Mouse (Mus musculus) mature B cell (primary cell): ENCODE results near the gene Sipa1l1.
"Not testable (repeated sequence)": the region's sequence is repeated elsewhere in the genome, so short reads cannot be mapped to it uniquely, and the experiment has no call there.

ENCODE experiments used
- in situ Hi-C: fragments of 300-500 bp; cut with MboI; formaldehyde crosslinking; loops from 2 replicates; pipeline ENCODE4 v1.14.3; 2019

The Sipa1l1 gene

GRCm38 (mm10) chr12:82175709-82176108 lies 6.6 kb downstream of the Sipa1l1 start:
- in situ Hi-C loops, result no loop called here

GRCm38 (mm10) chr12:82178636-82179035 lies 9.5 kb downstream of the Sipa1l1 start:
- in situ Hi-C loops, result no loop called here

GRCm38 (mm10) chr12:82179626-82180025 lies 10.5 kb downstream of the Sipa1l1 start:
- in situ Hi-C loops, result no loop called here

DNA sequence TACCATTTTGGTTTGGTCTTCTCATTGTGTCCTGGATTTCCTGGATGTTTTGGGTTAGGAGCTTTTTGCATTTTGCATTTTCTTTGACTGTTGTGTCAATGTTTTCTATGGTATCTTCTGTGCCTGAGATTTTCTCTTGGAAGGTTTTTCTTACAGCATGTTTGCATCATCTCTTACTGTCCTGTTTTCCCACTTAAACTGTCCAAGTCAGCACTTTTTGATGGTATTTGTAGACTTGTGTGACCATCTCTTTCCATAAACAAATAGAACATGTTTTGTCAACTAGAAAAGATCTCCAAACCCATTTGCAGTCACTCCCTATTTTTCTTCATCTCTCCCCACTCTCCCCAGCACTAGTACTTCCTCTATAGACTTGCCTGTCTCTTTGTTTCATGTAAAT lies 17.0 kb downstream of the Sipa1l1 start:
- in situ Hi-C loops, result not testable (repeated sequence)

GRCm38 (mm10) chr12:82186740-82187139 lies 17.6 kb downstream of the Sipa1l1 start:
- in situ Hi-C loops, result no loop called here

GRCm38 (mm10) chr12:82187178-82187839 lies 18.2 kb downstream of the Sipa1l1 start:
- in situ Hi-C loops, result no loop called here

GRCm38 (mm10) chr12:82188321-82189075 lies 19.4 kb downstream of the Sipa1l1 start:
- in situ Hi-C loops, result no loop called here

DNA sequence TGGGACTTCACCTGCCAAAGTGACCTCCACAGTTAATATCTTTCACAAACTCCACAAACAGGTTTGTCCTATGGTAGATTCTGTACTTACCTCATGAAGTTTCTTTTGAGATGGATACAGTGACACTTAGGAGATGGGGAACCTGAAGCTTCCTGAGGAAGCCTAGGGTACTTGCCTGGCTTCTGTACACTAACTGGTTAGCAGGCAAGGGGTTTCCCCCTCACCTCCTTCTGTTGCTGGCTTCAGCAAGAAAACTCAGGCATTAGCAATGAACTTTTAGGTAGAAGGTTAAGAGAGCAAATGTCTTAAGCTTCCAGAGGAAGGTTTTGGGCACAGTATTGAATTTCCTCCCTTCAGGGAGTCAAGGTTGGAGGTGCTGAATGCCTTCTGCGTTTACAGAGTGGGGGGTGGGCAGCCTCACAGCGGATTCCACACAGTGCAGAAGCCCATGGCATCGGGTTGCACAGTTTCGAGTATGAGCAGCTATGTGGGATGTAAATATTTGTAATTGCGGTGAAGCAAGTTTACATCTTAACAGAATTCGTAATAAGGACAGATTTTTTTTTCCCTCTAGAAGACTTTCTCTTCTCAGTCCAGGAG lies 20.1 kb downstream of the Sipa1l1 start:
- in situ Hi-C loops, result no loop called here

GRCm38 (mm10) chr12:82189715-82190581 lies 20.8 kb downstream of the Sipa1l1 start:
- in situ Hi-C loops, result no loop called here

DNA sequence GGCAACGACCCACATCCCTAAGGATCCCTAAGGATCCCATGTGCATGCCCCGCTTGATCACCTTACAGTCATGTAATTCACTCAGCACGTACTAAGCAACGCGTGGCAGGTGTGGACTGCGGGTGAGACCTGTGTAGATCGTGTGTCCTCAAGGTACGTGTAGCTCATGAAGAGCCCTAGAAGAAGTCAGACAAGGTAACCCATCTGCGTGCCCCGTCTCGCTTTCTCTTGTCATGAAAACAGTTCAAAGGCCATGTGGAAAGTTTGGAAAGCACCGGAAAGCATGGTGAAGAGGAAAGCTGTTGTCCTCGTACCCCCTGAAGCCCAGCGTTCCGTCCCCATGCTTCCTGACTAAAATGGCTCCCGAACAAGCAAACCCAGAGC lies 21.5 kb downstream of the Sipa1l1 start:
- in situ Hi-C loops, result no loop called here

DNA sequence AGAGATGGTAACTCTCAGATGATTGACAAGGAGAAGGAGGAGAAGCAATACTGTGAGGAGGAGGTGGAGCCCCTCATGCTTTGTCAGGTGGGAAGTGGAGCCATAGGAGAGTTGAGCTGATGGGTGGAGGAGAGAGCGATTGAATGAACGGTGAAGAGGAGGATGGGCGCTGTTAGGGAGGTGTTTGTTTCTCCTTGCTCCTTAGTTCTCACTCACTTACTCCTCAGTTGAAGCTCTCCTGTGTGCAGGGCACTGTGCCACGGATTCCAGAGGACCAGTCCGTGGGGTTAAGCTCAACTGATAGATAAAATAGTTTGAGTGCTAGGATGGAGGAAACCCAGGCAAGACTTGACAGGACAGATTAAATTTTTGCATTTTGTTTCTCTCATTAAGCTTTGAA lies 22.6 kb downstream of the Sipa1l1 start:
- in situ Hi-C loops, result no loop called here

GRCm38 (mm10) chr12:82192641-82193054 lies 23.5 kb downstream of the Sipa1l1 start:
- in situ Hi-C loops, result no loop called here

DNA sequence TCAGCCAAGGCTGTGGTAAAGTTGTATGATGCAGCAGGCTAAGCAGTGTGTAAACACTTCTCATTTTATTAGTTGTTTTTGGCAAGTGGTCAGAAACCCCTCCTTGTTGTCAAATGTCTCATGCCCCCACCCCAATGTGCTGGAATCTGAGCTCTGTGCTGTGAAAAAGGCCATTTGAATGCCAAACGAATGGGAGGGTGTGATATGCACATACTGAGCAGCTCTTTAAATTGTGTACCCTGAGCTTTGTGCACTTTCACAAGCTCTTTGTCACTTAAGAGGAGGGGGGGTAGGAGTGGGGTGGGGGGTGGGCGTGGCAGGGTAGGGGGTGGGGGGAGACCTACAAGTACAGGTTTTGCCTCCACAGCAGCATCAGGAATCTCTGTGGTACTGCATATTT lies 24.4 kb downstream of the Sipa1l1 start:
- in situ Hi-C loops, result no loop called here

DNA sequence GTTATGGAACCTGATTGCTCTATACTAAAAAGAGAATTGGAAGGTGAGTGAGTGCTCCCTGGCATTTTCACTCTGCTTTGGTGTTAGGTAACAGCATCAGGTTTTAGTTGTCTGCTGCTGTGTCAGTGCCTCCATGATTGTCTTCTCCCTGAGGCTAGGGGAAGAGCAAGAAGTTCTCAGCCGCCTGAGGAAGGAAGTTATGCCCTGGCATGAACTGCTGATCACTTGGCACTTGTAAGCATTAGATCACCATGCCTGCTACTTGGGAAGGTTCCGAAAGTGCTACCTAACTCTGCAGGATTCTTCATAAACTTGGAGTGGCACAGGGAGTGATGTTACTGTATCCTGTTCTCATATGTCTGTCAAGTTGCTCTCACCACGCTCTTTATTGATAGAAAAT lies 25.8 kb downstream of the Sipa1l1 start:
- in situ Hi-C loops, result no loop called here

- in situ Hi-C loops, result no loop called here
Observed at GRCm38 (mm10) chr12:82196213-82196612, 27.1 kb downstream of the Sipa1l1 start.

DNA sequence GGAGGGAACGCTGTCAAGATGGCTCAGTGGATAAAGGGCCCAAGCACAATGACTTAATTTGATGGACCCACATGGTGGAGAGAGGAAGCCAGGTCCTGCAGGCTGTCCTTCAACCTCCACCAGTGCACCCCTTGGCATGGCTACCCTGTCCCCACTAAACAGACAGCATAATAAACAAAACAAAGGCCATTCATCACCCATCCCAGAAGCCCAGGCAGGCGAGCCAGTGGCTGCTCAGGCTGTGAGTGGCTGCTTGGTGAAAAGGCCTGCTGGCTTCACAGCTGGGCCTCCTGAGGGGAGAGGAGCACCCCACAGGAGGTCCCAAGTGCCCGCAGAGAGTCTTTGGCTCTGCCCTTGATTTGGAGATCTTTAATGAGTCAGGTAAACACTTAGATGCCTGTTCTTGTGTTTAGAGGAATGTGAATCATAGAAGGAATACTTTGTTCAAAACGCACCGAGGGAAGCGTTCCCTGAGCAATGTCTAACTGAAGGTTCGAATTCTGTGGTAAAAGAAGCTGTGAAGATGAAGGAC lies 27.6 kb downstream of the Sipa1l1 start:
- in situ Hi-C loops, result no loop called here

DNA sequence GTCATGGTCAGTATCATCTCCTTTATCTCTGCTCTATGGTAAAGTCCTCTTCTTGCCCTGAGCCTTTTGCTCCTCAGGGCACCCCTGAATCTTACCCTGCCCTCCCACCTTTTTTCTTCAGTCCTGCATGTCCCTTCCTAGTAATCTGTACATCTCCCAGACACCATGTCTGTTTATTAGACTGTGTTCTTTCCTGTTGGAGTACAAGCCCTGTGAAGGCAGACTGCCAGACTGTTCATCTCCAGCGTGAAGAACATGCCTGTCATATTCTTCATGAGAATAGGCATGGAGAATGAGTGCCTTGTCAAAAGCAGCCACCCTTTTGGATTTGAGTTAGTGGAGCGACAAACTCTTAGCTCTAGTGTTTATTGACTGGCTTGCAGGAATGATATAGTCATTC lies 28.1 kb downstream of the Sipa1l1 start:
- in situ Hi-C loops, result no loop called here

- in situ Hi-C loops, result no loop called here
Observed at GRCm38 (mm10) chr12:82199286-82199685, 30.2 kb downstream of the Sipa1l1 start.

- in situ Hi-C loops, result no loop called here
Observed at GRCm38 (mm10) chr12:82204106-82204505, 35.0 kb downstream of the Sipa1l1 start.

DNA sequence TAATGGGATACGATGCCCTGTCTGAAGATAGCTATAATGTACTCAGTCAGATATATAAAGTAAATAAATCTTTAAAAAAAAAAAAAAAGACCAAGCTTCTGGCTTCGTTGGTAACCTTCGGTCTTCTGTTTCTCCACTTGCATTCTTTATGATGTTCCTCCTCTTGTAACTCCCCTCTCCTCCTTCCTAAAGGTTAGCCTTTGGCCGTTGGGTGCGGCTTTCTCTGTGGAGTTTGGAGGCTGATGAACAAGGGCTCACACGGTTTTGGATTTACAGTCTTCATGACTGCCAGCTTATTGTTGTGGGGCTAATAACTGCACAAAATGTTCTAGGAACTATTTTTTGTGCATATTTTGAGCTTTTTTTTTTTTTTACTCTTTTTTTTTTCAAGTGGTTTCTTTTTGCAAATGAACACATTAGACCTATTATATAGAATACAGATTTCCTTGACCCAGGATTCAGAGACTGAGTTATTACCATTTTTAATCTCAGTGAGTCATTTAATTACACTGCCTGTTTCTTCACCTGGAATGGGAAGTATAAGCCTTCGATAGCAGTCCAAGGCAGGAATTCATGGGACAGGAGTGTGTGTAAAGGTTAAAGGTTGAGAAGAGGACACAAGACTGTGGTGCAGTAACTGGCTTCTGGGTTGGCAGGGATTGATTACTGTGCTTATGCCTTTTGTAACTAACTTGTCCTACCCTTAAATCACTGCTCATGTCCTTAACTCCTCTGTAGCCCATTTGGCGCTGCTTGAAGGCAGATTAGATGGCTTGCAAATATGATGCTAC lies 37.9 kb downstream of the Sipa1l1 start:
- in situ Hi-C loops, result no loop called here

- in situ Hi-C loops, result no loop called here
Observed at GRCm38 (mm10) chr12:82208046-82208445, 38.9 kb downstream of the Sipa1l1 start.
